Mouse (Mus musculus) embryonic facial prominence, embryonic 14.5 days (tissue): ENCODE results near the gene Sh2b2. TPM values are rescaled to one million over a fixed set of nuclear protein-coding genes. Genes with fewer than 3 reads are reported as not detected.
A peak's percentile ranks its signal among the peaks of the same experiment; 100 is the strongest.

Experiments used
- ATAC-seq: fragments of 200-750 bp; cut with Nextera tagmentation; 2 replicates; pipeline ENCODE4 v1.8.0; 2017; ENCODE audit warnings: low read depth, moderate number of reproducible peaks, moderate TSS enrichment
- DNase-seq: peaks from one replicate; pipeline ENCODE4 v3.0.0-alpha.2; 2015; ENCODE audit warnings: low spot score
- H3K27ac ChIP-seq: fragments of 300-500 bp; sonication (generic); replicated peaks from 2 replicates; pipeline ENCODE4 v1.5.1; 2014; ENCODE audit warnings: low read depth, mild to moderate bottlenecking, low read length, moderate library complexity
- H3K27me3 ChIP-seq: fragments of 300-500 bp; sonication (generic); replicated peaks from 2 replicates; pipeline ENCODE4 v1.6.1; 2014; ENCODE audit warnings: low read length; ENCODE audit not compliant: control insufficient read depth, insufficient read depth
- H3K36me3 ChIP-seq: fragments of 300-500 bp; sonication (generic); 2 replicates; pipeline ENCODE4 v1.6.1; 2014; ENCODE audit warnings: low read length, mixed read lengths; ENCODE audit not compliant: control insufficient read depth, insufficient read depth
- H3K4me1 ChIP-seq: fragments of 300-500 bp; sonication (generic); 2 replicates; pipeline ENCODE4 v1.6.1; 2014; ENCODE audit warnings: antibody characterized with exemption, low read length; ENCODE audit not compliant: control insufficient read depth, insufficient read depth
- H3K4me2 ChIP-seq: fragments of 300-500 bp; sonication (generic); 2 replicates; pipeline ENCODE4 v1.6.1; 2014; ENCODE audit warnings: low read depth, mild to moderate bottlenecking, low read length, moderate library complexity, mixed read lengths
- H3K4me3 ChIP-seq: fragments of 300-500 bp; sonication (generic); 2 replicates; pipeline ENCODE4 v1.5.1; 2014; ENCODE audit warnings: low read depth, mild to moderate bottlenecking, low read length
- H3K9ac ChIP-seq: fragments of 300-500 bp; sonication (generic); 2 replicates; pipeline ENCODE4 v1.6.1; 2014; ENCODE audit warnings: low read depth, mild to moderate bottlenecking, low read length, moderate library complexity, mixed read lengths
- H3K9me3 ChIP-seq: fragments of 300-500 bp; sonication (generic); 2 replicates; pipeline ENCODE4 v1.6.1; 2016; ENCODE audit warnings: low read length; ENCODE audit not compliant: control insufficient read depth
- WGBS: fragments of 180-500 bp; shearing (Covaris S2); extraction: QIAGEN DNeasy Blood & Tissue Kit; methylation state at CpG from one replicate; pipeline ENCODE4 v1.1.7; 2014; 5-methylcytosine and 5-hydroxymethylcytosine counted together
- polyA plus RNA-seq: library from polyadenylated mRNA; unstranded; fragments of >200 nt; fragmentation: Nextera tagmentation; extraction: Ambion mirVana; gene quantifications from 2 replicates; pipeline ENCODE4 v1.2.1, GENCODE M21; 2014

The Sh2b2 gene
- polyA plus RNA-seq, 1 experiment from 2014 or later: 10.3 TPM

DNA sequence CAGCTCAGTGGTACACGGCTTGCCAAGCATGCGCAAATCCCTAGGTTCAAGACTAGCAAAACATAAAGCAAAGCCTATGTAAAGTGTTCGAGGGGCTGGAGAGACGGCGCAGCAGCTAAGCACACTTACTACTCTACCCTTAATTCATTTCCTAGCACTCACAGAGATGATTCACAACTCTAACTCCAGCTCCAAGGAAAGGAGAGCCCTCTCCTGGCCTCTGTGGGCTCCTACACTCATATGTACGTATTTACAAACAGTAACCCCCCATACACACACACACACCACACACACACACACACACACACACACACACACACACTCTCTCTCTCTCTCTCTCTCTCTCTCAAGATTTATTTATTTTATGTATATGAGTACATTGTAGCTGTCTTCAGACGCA, 62.6 kb downstream of the Sh2b2 start:
- H3K4me2 ChIP-seq: no peak overlapping the region
- no peak overlapping the region for H3K9ac ChIP-seq
- no peaks in the 10 kb centered on the region for H3K4me1 ChIP-seq
- DNase-seq: no peak
- WGBS: 88% methylated on average over 7 of the region's 7 CpGs
- peaks cover 78% of the 10 kb centered on the region for H3K36me3 ChIP-seq
- H3K27me3 ChIP-seq: no peaks in the 10 kb centered on the region
- ATAC-seq: no peak
- no peaks in the 10 kb centered on the region for H3K9me3 ChIP-seq
- no peak overlapping the region for H3K4me3 ChIP-seq
- H3K27ac ChIP-seq: no peak overlapping the region

GRCm38 (mm10) chr5:136182830-136183229, 63.5 kb downstream of the Sh2b2 start:
- WGBS: 92% methylated on average over 4 of the region's 4 CpGs

GRCm38 (mm10) chr5:136182049-136182448, 64.3 kb downstream of the Sh2b2 start:
- Histone ChIP-seq H3K4me2 (no peak overlapping the region), H3K36me3 (peaks cover 80% of the 10 kb centered on the region), H3K4me1 (no peaks in the 10 kb centered on the region), H3K9ac (no peak overlapping the region), H3K27me3 (no peaks in the 10 kb centered on the region), H3K9me3 (no peaks in the 10 kb centered on the region), H3K27ac (no peak overlapping the region), H3K4me3 (no peak overlapping the region)
- WGBS: 90% methylated on average over 6 of the region's 6 CpGs
- DNase-seq: no peak
- no peak for ATAC-seq

More at GRCm38 (mm10) chr5:136182830-136183229, 63.5 kb downstream of the Sh2b2 start:
- H3K27ac ChIP-seq: no peak overlapping the region
- H3K4me1 ChIP-seq: no peaks in the 10 kb centered on the region
- no peak overlapping the region for H3K9ac ChIP-seq
- H3K36me3 ChIP-seq: peaks cover 78% of the 10 kb centered on the region
- ATAC-seq: no peak
- no peak overlapping the region for H3K4me2 ChIP-seq
- no peaks in the 10 kb centered on the region for H3K27me3 ChIP-seq
- H3K4me3 ChIP-seq: no peak overlapping the region
- DNase-seq: no peak
- H3K9me3 ChIP-seq: no peaks in the 10 kb centered on the region

GRCm38 (mm10) chr5:136181197-136181596, 65.2 kb downstream of the Sh2b2 start:
- 90% methylated on average over 6 of the region's 6 CpGs for WGBS
- DNase-seq: no peak
- Histone ChIP-seq H3K27ac (no peak overlapping the region), H3K4me2 (no peak overlapping the region), H3K36me3 (peaks cover 77% of the 10 kb centered on the region), H3K27me3 (no peaks in the 10 kb centered on the region), H3K9ac (no peak overlapping the region), H3K9me3 (no peaks in the 10 kb centered on the region), H3K4me1 (no peaks in the 10 kb centered on the region), H3K4me3 (no peak overlapping the region)
- ATAC-seq: no peak

DNA sequence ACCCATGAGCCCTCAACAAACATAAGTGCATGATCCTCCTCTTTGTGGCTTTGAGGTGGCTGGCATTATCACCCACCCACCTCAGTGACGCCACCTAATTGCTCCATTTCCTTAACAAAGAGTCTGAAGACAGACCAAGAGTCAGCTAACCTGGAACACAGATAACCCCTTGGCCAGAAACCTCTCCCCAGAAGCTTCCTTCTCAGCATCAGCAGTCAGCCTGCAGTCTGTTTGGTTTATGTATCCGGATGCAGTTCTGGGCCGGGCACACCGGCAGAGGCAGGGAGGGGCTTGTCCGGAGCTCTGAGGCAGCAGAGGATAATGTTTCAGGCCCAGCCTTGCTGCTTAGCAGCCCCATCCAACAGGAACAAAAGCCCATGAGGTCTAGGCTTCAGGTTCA, 66.8 kb downstream of the Sh2b2 start:
- 64% methylated on average over 5 of the region's 5 CpGs for WGBS
- no peaks in the 10 kb centered on the region for H3K9me3 ChIP-seq
- ATAC-seq (peak; percentile 51; the same call in 1 of the 2 replicates), DNase-seq (no peak)
- H3K4me3 ChIP-seq: no peak overlapping the region
- no peak overlapping the region for H3K4me2 ChIP-seq
- no peaks in the 10 kb centered on the region for H3K27me3 ChIP-seq
- no peaks in the 10 kb centered on the region for H3K4me1 ChIP-seq
- H3K9ac ChIP-seq: no peak overlapping the region
- no peak overlapping the region for H3K27ac ChIP-seq
- H3K36me3 ChIP-seq: peaks cover 64% of the 10 kb centered on the region

- peak; percentile 82 for DNase-seq
- Histone ChIP-seq H3K4me2 (no peak overlapping the region), H3K4me1 (peaks cover 7% of the 10 kb centered on the region), H3K36me3 (peaks cover 19% of the 10 kb centered on the region; the same call in 1 of the 2 replicates), H3K27ac (peak overlapping the region; percentile 13; the same call in 1 of the 2 replicates), H3K9me3 (no peaks in the 10 kb centered on the region), H3K27me3 (no peaks in the 10 kb centered on the region), H3K4me3 (no peak overlapping the region), H3K9ac (no peak overlapping the region)
- no peak for ATAC-seq
- 47% methylated on average over 9 of the region's 9 CpGs for WGBS
Observed at GRCm38 (mm10) chr5:136173606-136174463, 72.5 kb downstream of the Sh2b2 start.

DNA sequence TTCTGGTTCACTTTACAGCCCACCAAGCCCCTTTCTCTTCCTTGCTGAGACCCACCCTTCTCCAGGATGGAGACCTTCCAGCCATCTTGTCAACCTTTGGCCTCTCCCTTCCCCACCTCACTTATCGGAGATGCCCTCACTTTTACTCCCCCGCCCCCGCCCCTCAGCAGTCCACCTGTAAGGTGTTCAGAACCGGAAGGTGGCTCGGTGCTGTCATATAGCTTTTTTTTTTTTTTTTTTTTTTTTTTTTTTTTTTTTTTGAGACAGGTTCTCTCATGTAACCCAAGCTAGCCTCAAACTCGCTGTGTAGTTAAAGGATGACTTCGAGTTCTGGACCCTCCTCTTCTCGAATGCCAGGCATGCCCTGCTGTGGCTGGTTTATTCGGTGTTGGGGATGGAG, 73.4 kb downstream of the Sh2b2 start:
- Histone ChIP-seq H3K4me1 (peaks cover 7% of the 10 kb centered on the region), H3K27ac (no peak overlapping the region), H3K9me3 (0 out of 2 replicates have a peak, but pooled peaks cover 4% of the 10 kb centered on the region), H3K9ac (no peak overlapping the region), H3K4me3 (no peak overlapping the region), H3K27me3 (no peaks in the 10 kb centered on the region), H3K36me3 (peaks cover 15% of the 10 kb centered on the region; the same call in 1 of the 2 replicates), H3K4me2 (no peak overlapping the region)
- 75% methylated on average over 9 of the region's 9 CpGs for WGBS
- ATAC-seq: no peak
- no peak for DNase-seq

DNA sequence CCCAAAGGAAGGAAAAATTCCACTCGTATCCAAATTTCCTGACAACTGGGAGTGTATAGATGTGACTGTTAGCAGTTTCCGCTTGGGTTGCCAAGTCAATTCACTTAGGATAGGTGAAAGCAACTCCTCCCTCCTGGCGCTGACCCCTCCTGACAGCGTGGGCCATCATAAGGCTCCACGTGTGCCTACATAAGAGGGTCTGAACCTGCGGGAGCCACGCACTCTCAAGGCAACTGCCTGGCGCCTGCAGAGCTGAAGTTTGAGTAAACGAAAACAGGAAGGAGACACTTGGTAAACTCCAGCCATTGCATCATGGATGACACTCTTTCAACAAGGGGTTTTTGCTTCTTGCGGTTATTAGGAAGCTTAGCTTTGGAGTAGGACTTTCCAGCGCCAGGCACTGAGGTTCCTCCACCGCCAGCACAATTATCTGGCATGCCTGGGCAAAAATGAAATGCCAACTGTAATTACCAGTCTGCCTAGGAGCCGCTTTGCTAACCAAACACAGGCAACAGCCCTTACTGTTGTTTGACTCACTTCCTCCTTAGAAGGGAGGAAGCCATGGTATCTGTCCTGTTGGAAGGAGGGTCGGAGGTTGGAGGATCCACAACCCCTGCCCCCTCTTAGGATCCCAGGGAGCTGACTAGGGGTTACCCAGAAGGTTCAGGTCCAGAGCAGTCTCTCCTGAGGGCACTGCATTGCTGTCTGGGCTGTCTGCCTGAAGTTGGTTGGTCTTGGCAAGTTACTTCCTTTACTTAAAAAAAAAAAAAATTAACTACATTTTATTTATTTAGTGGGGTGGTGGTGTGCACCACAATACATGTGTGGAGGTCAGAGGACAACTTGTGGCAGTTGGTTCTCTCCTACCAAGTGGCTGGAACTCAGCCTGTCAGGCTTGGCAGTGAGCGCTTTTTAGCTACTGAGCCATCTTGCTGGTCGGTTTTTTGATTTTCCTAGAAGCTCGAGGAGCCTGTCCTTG, 74.7 kb downstream of the Sh2b2 start:
- H3K36me3 ChIP-seq: peaks cover 6% of the 10 kb centered on the region; the same call in 1 of the 2 replicates
- H3K4me3 ChIP-seq: peak overlapping the region; percentile 59
- no peak overlapping the region; the same call in 1 of the 2 replicates for H3K9ac ChIP-seq
- peak; percentile 64 for DNase-seq
- peaks cover 7% of the 10 kb centered on the region for H3K4me1 ChIP-seq
- ATAC-seq: no peak
- peak overlapping the region; percentile 42 for H3K27ac ChIP-seq
- H3K4me2 ChIP-seq: peak overlapping the region; percentile 98
- no peaks in the 10 kb centered on the region for H3K27me3 ChIP-seq
- H3K9me3 ChIP-seq: 0 out of 2 replicates have a peak, but pooled peaks cover 6% of the 10 kb centered on the region
- 28% methylated on average over 17 of the region's 17 CpGs for WGBS
